Mouse (Mus musculus) cortical plate, adult 2 months (tissue): ENCODE measurements at regions not wholly inside any gene's neighbourhood (a gene's known extent, or its start where the extent isn't known, plus 50 kb on each side); places are given as distances from the start of the nearest gene placed in this dataset.
A peak's percentile ranks its signal among the peaks of the same experiment; 100 is the strongest.

Source experiments
- H3K27ac ChIP-seq: fragments of 200-500 bp; 2 replicates; pipeline ENCODE4 v1.5.1; 2012; ENCODE audit warnings: low read length, control low read depth, inconsistent platforms; ENCODE audit not compliant: insufficient read depth
- H3K4me1 ChIP-seq: fragments of 200-500 bp; 2 replicates; pipeline ENCODE4 v1.6.1; 2011; ENCODE audit warnings: low read length; ENCODE audit not compliant: control insufficient read depth, insufficient read depth
- H3K4me3 ChIP-seq: fragments of 200-500 bp; 2 replicates; pipeline ENCODE4 v1.5.1; 2011; ENCODE audit warnings: mild to moderate bottlenecking, low read length, control low read depth; ENCODE audit not compliant: insufficient read depth
- CTCF ChIP-seq: fragments of 200-500 bp; IDR thresholded peaks from 2 replicates; pipeline ENCODE4 v1.5.1; 2011; ENCODE audit warnings: mild to moderate bottlenecking, control low read depth, low read length; ENCODE audit not compliant: insufficient read depth; ENCODE audit errors: extremely low read depth
- POLR2A ChIP-seq: fragments of 200-500 bp; IDR thresholded peaks from 2 replicates; pipeline ENCODE4 v1.6.1; 2011; ENCODE audit warnings: mild to moderate bottlenecking, low read length, control low read depth; ENCODE audit not compliant: insufficient read depth; ENCODE audit errors: extremely low read depth

GRCm38 (mm10) chr1:92366249-92366648 is 107.4 kb downstream of the Ndufa10 start:
- Histone ChIP-seq H3K4me3 (no peak overlapping the region), H3K4me1 (peaks cover 10% of the 10 kb centered on the region), H3K27ac (no peak overlapping the region)
- TF ChIP-seq POLR2A = no peak
- no peak for TF ChIP-seq CTCF

- no peak overlapping the region for H3K27ac ChIP-seq
- H3K4me3 ChIP-seq = no peak overlapping the region
- no peak for TF ChIP-seq POLR2A
- no peak for TF ChIP-seq CTCF
- H3K4me1 ChIP-seq = peaks cover 6% of the 10 kb centered on the region
Measured at GRCm38 (mm10) chr1:92365366-92366075, 108.1 kb downstream of the Ndufa10 start.

GRCm38 (mm10) chr1:92361677-92362076 is 112.0 kb downstream of the Ndufa10 start:
- Histone ChIP-seq H3K4me1 (peaks cover 5% of the 10 kb centered on the region), H3K27ac (no peak overlapping the region), H3K4me3 (no peak overlapping the region)
- TF ChIP-seq CTCF = no peak
- TF ChIP-seq POLR2A = no peak

GRCm38 (mm10) chr1:92360255-92360654 is 113.4 kb downstream of the Ndufa10 start:
- Histone ChIP-seq H3K27ac (no peak overlapping the region), H3K4me3 (no peak overlapping the region), H3K4me1 (peaks cover 5% of the 10 kb centered on the region)
- TF ChIP-seq CTCF (peak; percentile 87), POLR2A (no peak)

- Histone ChIP-seq H3K4me1 (peaks cover 5% of the 10 kb centered on the region), H3K4me3 (no peak overlapping the region), H3K27ac (no peak overlapping the region)
- TF ChIP-seq POLR2A = no peak
- no peak for TF ChIP-seq CTCF
Measured at GRCm38 (mm10) chr1:92359473-92359872, 114.2 kb downstream of the Ndufa10 start.

- Histone ChIP-seq H3K4me1 (peaks cover 4% of the 10 kb centered on the region), H3K27ac (no peak overlapping the region), H3K4me3 (no peak overlapping the region)
- TF ChIP-seq CTCF (no peak), POLR2A (no peak)
Measured at GRCm38 (mm10) chr1:92358758-92359287, 114.8 kb downstream of the Ndufa10 start.

GRCm38 (mm10) chr1:92348353-92349005 is 125.2 kb downstream of the Ndufa10 start:
- H3K27ac ChIP-seq = no peak overlapping the region
- no peak for TF ChIP-seq CTCF

GRCm38 (mm10) chr1:92347656-92348055 is 126.0 kb downstream of the Ndufa10 start:
- no peaks in the 10 kb centered on the region for H3K4me1 ChIP-seq
- TF ChIP-seq CTCF (no peak), POLR2A (no peak)
- H3K27ac ChIP-seq = no peak overlapping the region
- no peak overlapping the region for H3K4me3 ChIP-seq

More at GRCm38 (mm10) chr1:92348353-92349005, 125.2 kb downstream of the Ndufa10 start:
- Histone ChIP-seq H3K4me1 (no peaks in the 10 kb centered on the region), H3K4me3 (no peak overlapping the region)

GRCm38 (mm10) chr1:92343768-92344167 is 129.9 kb downstream of the Ndufa10 start:
- no peak overlapping the region for H3K4me3 ChIP-seq
- H3K27ac ChIP-seq = no peak overlapping the region
- H3K4me1 ChIP-seq = no peaks in the 10 kb centered on the region
- TF ChIP-seq POLR2A (no peak), CTCF (no peak)

- H3K4me3 ChIP-seq = no peak overlapping the region
- TF ChIP-seq CTCF (no peak), POLR2A (no peak)
- H3K4me1 ChIP-seq = no peaks in the 10 kb centered on the region
- no peak overlapping the region for H3K27ac ChIP-seq
Measured at GRCm38 (mm10) chr1:92343161-92343598, 130.5 kb downstream of the Ndufa10 start.
